ENCODE assay signal across 24 mouse cellular contexts in genomic region chr4:136667757-136668156, GRCm38 (mm10). TPM values are rescaled to one million over a fixed set of nuclear protein-coding genes. Genes with fewer than 3 reads are reported as not detected.
DNase-seq lines count a peak whose midpoint lies in the region; ATAC-seq and TF ChIP-seq lines count a peak whose summit lies in the region.
"Had no signal": no experiment of that assay in that cellular context is flagged by ENCODE, and none has a peak within 500 bp of the region (broad histone marks: within the 10 kb centered on the region; RNA-seq: fewer than 3 reads in every experiment).

No protein-coding gene starts in this region.

- no peak overlapping the region for H3K4me3 ChIP-seq in hindbrain, embryonic 15.5 days
- no peak overlapping the region for H3K4me3 ChIP-seq in hindbrain, embryonic 16.5 days (ENCODE audit: low read length)
- H3K4me3 ChIP-seq in liver, postnatal 0 days (ENCODE audit: low read depth, low read length): no peak overlapping the region
- H3K4me3 ChIP-seq in liver, embryonic 11.5 days (ENCODE audit: low read depth, low read length): no peak overlapping the region
- H3K4me3 ChIP-seq in cortical plate, adult 2 months (ENCODE audit: insufficient read depth, low read length): no peak overlapping the region
- H3K4me3 ChIP-seq: erythroblast, embryonic 14.5 days; forebrain, embryonic 15.5 days; hindbrain, embryonic 13.5 days; liver, embryonic 15.5 days had no signal

- H3K27ac ChIP-seq in hindbrain, embryonic 15.5 days (replicated peaks): no peak overlapping the region
- no peak overlapping the region for H3K27ac ChIP-seq in hindbrain, embryonic 16.5 days (ENCODE audit: low read depth, low read length)
- no peak overlapping the region for H3K27ac ChIP-seq in liver, postnatal 0 days (ENCODE audit: low read depth)
- no peak overlapping the region for H3K27ac ChIP-seq in liver, embryonic 11.5 days (ENCODE audit: low read depth, low read length)
- H3K27ac ChIP-seq in cortical plate, adult 2 months (ENCODE audit: insufficient read depth, low read length): no peak overlapping the region
- H3K27ac ChIP-seq: forebrain, embryonic 15.5 days; hindbrain, embryonic 13.5 days; liver, embryonic 15.5 days had no signal

- WGBS in hindbrain, embryonic 15.5 days: 66% methylated on average over 10 of the region's 10 CpGs
- 77% methylated on average over 10 of the region's 10 CpGs for WGBS in hindbrain, embryonic 16.5 days
- 48% methylated on average over 10 of the region's 10 CpGs for WGBS in liver, postnatal 0 days (ENCODE audit: insufficient replicate concordance)
- 55% methylated on average over 10 of the region's 10 CpGs for WGBS in liver, embryonic 11.5 days

- H3K4me2 ChIP-seq in hindbrain, embryonic 15.5 days: no peak overlapping the region
- H3K4me2 ChIP-seq in hindbrain, embryonic 16.5 days (ENCODE audit: low read length): no peak overlapping the region
- H3K4me2 ChIP-seq in liver, postnatal 0 days (ENCODE audit: low read depth, low read length): no peak overlapping the region
- no peak overlapping the region for H3K4me2 ChIP-seq in liver, embryonic 11.5 days
- H3K4me2 ChIP-seq: forebrain, embryonic 15.5 days; hindbrain, embryonic 13.5 days; liver, embryonic 15.5 days; midbrain, embryonic 11.5 days had no signal

- no peak for TF ChIP-seq EP300 in liver, postnatal 0 days (IDR thresholded peaks at IDR 0.05; ENCODE audit: low read depth)

- no peak for DNase-seq in liver, postnatal 0 days
- no peak for DNase-seq in liver, embryonic 11.5 days (ENCODE audit: low spot score)
- DNase-seq in NIH3T3 (ENCODE audit: low read depth): peak; percentile 17
- no peak for DNase-seq in urinary bladder, postnatal 36 days (ENCODE audit: low spot score in 2 of 2)
- DNase-seq: adrenal gland, postnatal 36 days; cerebellum, postnatal 14 days; heart, adult 18-20 months; heart, postnatal 10 days; kidney, adult 2 months; kidney, postnatal 25 days; lung, postnatal 36 days; thymus, postnatal 36 days had no signal

- TF ChIP-seq CTCF in liver, postnatal 0 days (IDR thresholded peaks at IDR 0.05; ENCODE audit: low read depth): 0 out of 2 replicates have a peak, but pooled peaks have one; percentile 12
- TF ChIP-seq CTCF in cortical plate, adult 2 months (IDR thresholded peaks at IDR 0.05; ENCODE audit: extremely low read depth, insufficient read depth, low read length): 0 out of 2 replicates have a peak, but pooled peaks have one; percentile 29

- no peaks in the 10 kb centered on the region; the same call in 1 of the 2 replicates for H3K4me1 ChIP-seq in hindbrain, embryonic 15.5 days (replicated peaks)
- H3K4me1 ChIP-seq in hindbrain, embryonic 16.5 days (ENCODE audit: control insufficient read depth, insufficient read depth, low read depth, low read length): no peaks in the 10 kb centered on the region
- no peaks in the 10 kb centered on the region for H3K4me1 ChIP-seq in liver, postnatal 0 days (ENCODE audit: insufficient read depth)
- no peaks in the 10 kb centered on the region for H3K4me1 ChIP-seq in liver, embryonic 11.5 days (replicated peaks; ENCODE audit: control insufficient read depth, insufficient read depth, low read length)
- peaks cover 2% of the 10 kb centered on the region; the same call in 1 of the 2 replicates for H3K4me1 ChIP-seq in cortical plate, adult 2 months (ENCODE audit: control insufficient read depth, insufficient read depth, low read length)
- H3K4me1 ChIP-seq: forebrain, embryonic 15.5 days; hindbrain, embryonic 13.5 days; liver, embryonic 15.5 days had no signal

- H3K9ac ChIP-seq in hindbrain, embryonic 15.5 days: no peak overlapping the region
- H3K9ac ChIP-seq in hindbrain, embryonic 16.5 days (ENCODE audit: low read depth, low read length): no peak overlapping the region
- no peak overlapping the region for H3K9ac ChIP-seq in liver, postnatal 0 days (replicated peaks)
- no peak overlapping the region for H3K9ac ChIP-seq in liver, embryonic 11.5 days (ENCODE audit: low read depth, low read length)
- H3K9ac ChIP-seq: forebrain, embryonic 15.5 days; hindbrain, embryonic 13.5 days; liver, embryonic 15.5 days had no signal

- H3K27me3 ChIP-seq in hindbrain, embryonic 15.5 days: no peaks in the 10 kb centered on the region
- no peaks in the 10 kb centered on the region for H3K27me3 ChIP-seq in hindbrain, embryonic 16.5 days (replicated peaks; ENCODE audit: control insufficient read depth, insufficient read depth, low read length)
- no peaks in the 10 kb centered on the region for H3K27me3 ChIP-seq in liver, postnatal 0 days (ENCODE audit: insufficient read depth, low read length)
- H3K27me3 ChIP-seq in liver, embryonic 11.5 days (replicated peaks; ENCODE audit: control insufficient read depth, insufficient read depth, low read length): no peaks in the 10 kb centered on the region
- H3K27me3 ChIP-seq: forebrain, embryonic 15.5 days; hindbrain, embryonic 13.5 days; liver, embryonic 15.5 days had no signal

- peaks cover 16% of the 10 kb centered on the region for H3K36me3 ChIP-seq in hindbrain, embryonic 15.5 days
- peaks cover 4% of the 10 kb centered on the region; the same call in 1 of the 2 replicates for H3K36me3 ChIP-seq in hindbrain, embryonic 16.5 days (ENCODE audit: control insufficient read depth, insufficient read depth, low read length)
- H3K36me3 ChIP-seq in liver, postnatal 0 days (replicated peaks; ENCODE audit: insufficient read depth, low read length): no peaks in the 10 kb centered on the region
- H3K36me3 ChIP-seq in liver, embryonic 11.5 days (ENCODE audit: control insufficient read depth, insufficient read depth, low read length): no peaks in the 10 kb centered on the region; the same call in 1 of the 2 replicates
- H3K36me3 ChIP-seq: liver, embryonic 15.5 days had no signal

- H3K9me3 ChIP-seq in hindbrain, embryonic 15.5 days: no peaks in the 10 kb centered on the region
- no peaks in the 10 kb centered on the region for H3K9me3 ChIP-seq in hindbrain, embryonic 16.5 days (ENCODE audit: control insufficient read depth, low read length)
- H3K9me3 ChIP-seq in liver, postnatal 0 days (ENCODE audit: low read length): no peaks in the 10 kb centered on the region
- no peaks in the 10 kb centered on the region for H3K9me3 ChIP-seq in liver, embryonic 11.5 days (ENCODE audit: control insufficient read depth, low read length)
- H3K9me3 ChIP-seq: forebrain, embryonic 15.5 days; hindbrain, embryonic 13.5 days; liver, embryonic 15.5 days had no signal

- ATAC-seq in hindbrain, embryonic 15.5 days (ENCODE audit: low FRiP score, low read depth): 0 out of 2 replicates have a peak, but pooled peaks have one; percentile 25
- no peak for ATAC-seq in hindbrain, embryonic 16.5 days
- no peak for ATAC-seq in liver, postnatal 0 days
- ATAC-seq in liver, embryonic 11.5 days (replicated peaks; ENCODE audit: low FRiP score): no peak
- ATAC-seq: activated CD4-positive, CD25-positive, alpha-beta regulatory T cell, adult 4 months; forebrain, embryonic 15.5 days had no signal

- TF ChIP-seq POLR2A in cortical plate, adult 2 months (IDR thresholded peaks at IDR 0.05; ENCODE audit: extremely low read depth, insufficient read depth, low read length): no peak

RNA-seq across cellular contexts. Expression of gene Lactbl1, which starts 45.3 kb away (rescaled TPM):
- 0.06 and 0.17 TPM in 2 replicates for polyA plus RNA-seq in hindbrain, embryonic 15.5 days (2015; fragmentation: Nextera tagmentation; extraction: Ambion mirVana)
- 0.05 and 0.06 TPM in 2 replicates for polyA plus RNA-seq in hindbrain, embryonic 16.5 days (2015; fragmentation: Nextera tagmentation; extraction: Ambion mirVana)
- not detected in 2 replicates for polyA plus RNA-seq in liver, postnatal 0 days (2015; fragmentation: Nextera tagmentation; extraction: Ambion mirVana)
- polyA plus RNA-seq in liver, embryonic 11.5 days (2014; fragmentation: Nextera tagmentation; extraction: Ambion mirVana): not detected in 2 replicates
- polyA plus RNA-seq in cortical plate, adult 2 months (2012; rRNA removed): 0.10 and 0.11 TPM in 2 replicates
- polyA plus RNA-seq: activated CD4-positive, CD25-positive, alpha-beta regulatory T cell, adult 4 months; embryonic facial prominence, embryonic 11.5 days; hindbrain, embryonic 13.5 days; kidney, adult 2 months; limb, embryonic 11.5 days; liver, embryonic 15.5 days; midbrain, embryonic 11.5 days; neural tube, embryonic 14.5 days had no signal

RNA-seq across cellular contexts. Expression of gene Tex46, which starts 57.5 kb away (rescaled TPM):
- polyA plus RNA-seq in hindbrain, embryonic 15.5 days (2015; fragmentation: Nextera tagmentation; extraction: Ambion mirVana): not detected in 2 replicates
- polyA plus RNA-seq in hindbrain, embryonic 16.5 days (2015; fragmentation: Nextera tagmentation; extraction: Ambion mirVana): not detected in 2 replicates
- polyA plus RNA-seq in liver, postnatal 0 days (2015; fragmentation: Nextera tagmentation; extraction: Ambion mirVana): not detected in 2 replicates
- polyA plus RNA-seq in liver, embryonic 11.5 days (2014; fragmentation: Nextera tagmentation; extraction: Ambion mirVana): not detected in 2 replicates
- polyA plus RNA-seq in cortical plate, adult 2 months (2012; rRNA removed): not detected in 2 replicates
- polyA plus RNA-seq: activated CD4-positive, CD25-positive, alpha-beta regulatory T cell, adult 4 months; embryonic facial prominence, embryonic 11.5 days; erythroblast, embryonic 14.5 days; forebrain, embryonic 15.5 days; hindbrain, embryonic 13.5 days; kidney, adult 2 months; limb, embryonic 11.5 days; liver, embryonic 15.5 days; midbrain, embryonic 11.5 days; neural tube, embryonic 14.5 days had no signal
